Mouse (Mus musculus): Measurements from ENCODE around the gene Eef1akmt1.

Gene Eef1akmt1

GRCm38 (mm10) chr14:57571155-57572133 lies at the start of gene Eef1akmt1:
Gene Eef1akmt1 (minus strand): TSS chr14:57571612.
- DNase-seq (ENCODE audit: low read depth, low spot score) = peak; percentile 95

GRCm38 (mm10) chr14:57620598-57621236 lies 49.3 kb upstream of the Eef1akmt1 start:
- DNase-seq (ENCODE audit: low read depth, low spot score) = no peak

DNA sequence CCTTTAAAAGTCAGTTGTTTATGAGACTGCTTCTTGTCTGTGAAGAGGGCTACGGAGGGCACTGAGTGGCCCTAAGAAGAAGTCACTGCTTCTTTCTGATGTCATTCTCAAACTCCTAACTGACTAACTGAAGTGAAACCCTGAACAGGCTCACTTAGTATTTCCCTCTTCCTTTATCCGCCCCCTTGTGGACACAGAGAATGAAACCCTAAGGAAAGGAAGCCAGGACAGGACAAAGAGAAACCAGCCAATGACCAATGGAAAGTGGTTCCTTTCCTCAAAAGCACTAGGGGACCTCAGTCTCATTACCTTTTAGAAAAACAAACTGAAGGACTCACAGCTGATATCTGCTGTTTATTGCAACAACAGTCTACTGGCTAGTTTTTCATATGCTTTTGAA lies 48.1 kb upstream of the Eef1akmt1 start:
- peak; percentile 67 for DNase-seq (ENCODE audit: low read depth, low spot score)

DNA sequence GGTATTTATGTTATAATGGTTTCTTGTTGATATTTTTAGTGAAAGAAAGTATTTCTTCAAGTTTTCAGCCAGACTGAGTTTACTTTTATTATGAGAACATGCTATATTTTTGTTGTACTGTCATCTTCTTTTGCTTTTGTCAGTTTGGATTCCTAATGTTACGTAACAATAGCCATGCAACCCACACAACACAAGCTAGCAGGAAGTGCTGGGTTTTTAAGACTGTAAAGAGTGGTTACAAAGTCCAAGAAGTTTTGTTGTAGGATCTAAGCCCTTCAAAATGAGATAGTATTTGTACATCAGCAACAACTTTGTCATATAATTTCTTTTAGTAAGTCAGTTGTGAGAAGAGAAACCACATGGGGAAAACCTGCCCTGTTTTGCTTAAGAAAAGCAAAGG lies 46.3 kb upstream of the Eef1akmt1 start:
- no peak for DNase-seq (ENCODE audit: low read depth, low spot score)

- DNase-seq (ENCODE audit: low read depth, low spot score) = no peak
These were observed 45.0 kb upstream of the Eef1akmt1 start for GRCm38 (mm10) chr14:57616339-57616965.

DNA sequence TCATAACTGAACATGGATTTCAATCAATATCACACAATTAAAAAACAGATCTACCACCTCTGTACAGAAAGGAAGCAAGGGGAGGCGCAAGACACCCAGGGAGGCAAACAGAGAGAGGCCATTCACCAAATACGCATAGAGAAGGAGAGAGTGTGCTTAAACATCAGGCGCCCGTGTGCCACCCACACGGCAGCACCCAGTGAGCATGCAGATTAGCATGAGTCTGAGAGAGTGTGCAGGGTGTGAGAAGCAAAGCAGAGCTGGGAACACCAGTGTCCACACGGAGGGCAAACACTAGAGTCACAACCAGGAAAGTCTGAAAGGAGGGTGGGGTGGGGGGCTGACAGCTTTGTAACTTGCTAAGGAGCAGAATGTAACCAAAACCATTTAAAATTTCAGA lies 44.4 kb upstream of the Eef1akmt1 start:
- no peak for DNase-seq (ENCODE audit: low read depth, low spot score)

- DNase-seq (ENCODE audit: low read depth, low spot score) = no peak
These were observed 39.6 kb upstream of the Eef1akmt1 start for GRCm38 (mm10) chr14:57611034-57611433.

- DNase-seq (ENCODE audit: low read depth, low spot score) = no peak
These were observed 38.5 kb upstream of the Eef1akmt1 start for GRCm38 (mm10) chr14:57609816-57610329.

GRCm38 (mm10) chr14:57607500-57607899 lies 36.1 kb upstream of the Eef1akmt1 start:
- DNase-seq (ENCODE audit: low read depth, low spot score) = no peak

DNA sequence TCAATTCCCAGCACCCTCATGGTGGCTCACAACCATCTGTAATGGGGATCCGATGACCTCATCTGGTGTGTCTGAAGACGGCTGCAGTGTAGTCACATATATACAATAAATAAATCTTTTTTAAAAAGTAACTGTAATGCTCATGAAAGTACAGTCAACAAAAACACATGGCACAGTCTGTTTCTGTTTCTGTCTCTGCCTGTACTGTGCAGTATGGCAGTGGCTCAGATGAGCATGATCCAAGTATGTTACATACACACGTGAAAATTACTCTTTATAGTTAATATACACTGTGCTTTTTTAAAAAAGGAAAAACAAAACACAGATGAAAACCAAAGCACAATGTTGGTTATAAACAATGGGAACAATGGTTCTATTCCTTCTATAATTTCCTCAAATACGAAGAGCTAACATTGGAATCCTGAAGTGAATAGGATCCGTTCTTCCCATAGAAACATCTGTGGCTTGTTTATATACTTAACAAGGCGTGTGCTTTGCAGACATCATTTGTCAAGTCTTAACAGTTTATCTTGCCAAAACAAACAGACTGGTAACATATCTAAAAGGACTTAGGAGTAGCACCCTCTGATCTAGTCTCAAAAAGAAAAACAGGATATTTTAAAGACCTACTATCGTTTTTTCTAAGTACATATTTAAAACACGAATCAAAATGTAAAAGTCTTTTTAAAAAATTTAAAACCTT lies 35.4 kb upstream of the Eef1akmt1 start:
- no peak for DNase-seq (ENCODE audit: low read depth, low spot score)

GRCm38 (mm10) chr14:57593279-57593678 lies 21.9 kb upstream of the Eef1akmt1 start:
- no peak for DNase-seq (ENCODE audit: low read depth, low spot score)

- DNase-seq (ENCODE audit: low read depth, low spot score) = no peak
These were observed 20.4 kb upstream of the Eef1akmt1 start for GRCm38 (mm10) chr14:57591830-57592229.

DNA sequence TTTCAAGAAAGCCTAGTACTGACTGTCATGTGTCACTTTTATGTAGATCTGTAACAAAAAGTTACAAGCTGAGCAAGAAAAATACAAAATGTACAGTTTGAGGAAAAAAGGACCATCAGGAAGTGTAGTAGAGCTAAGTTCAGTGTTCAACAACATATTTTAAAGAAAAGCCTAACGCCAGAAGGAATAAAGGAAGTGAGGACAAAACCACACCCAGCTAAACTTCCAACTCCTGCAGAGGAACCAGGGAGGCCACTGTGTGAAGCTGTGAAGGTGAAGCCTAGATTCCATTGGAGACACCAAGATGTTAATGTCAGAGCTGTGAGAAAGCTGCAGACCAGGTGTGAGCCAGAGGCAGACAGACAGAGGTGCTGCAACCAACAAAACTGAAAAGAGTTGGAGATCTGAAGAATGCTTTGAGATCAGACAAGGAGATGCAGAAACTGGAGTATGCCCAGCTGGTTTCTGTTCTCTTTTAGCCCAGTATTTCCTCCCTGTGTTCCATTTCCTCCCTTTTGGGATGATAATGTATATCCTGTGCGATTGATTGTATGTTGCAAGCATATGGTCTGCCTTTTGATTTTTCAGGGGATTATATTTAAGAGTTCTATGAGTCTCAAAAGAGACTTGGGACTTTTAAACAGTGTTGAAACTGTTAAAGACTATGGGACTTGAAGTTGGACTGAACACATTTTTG lies 5.1 kb upstream of the Eef1akmt1 start:
- DNase-seq (ENCODE audit: low read depth, low spot score) = no peak

DNA sequence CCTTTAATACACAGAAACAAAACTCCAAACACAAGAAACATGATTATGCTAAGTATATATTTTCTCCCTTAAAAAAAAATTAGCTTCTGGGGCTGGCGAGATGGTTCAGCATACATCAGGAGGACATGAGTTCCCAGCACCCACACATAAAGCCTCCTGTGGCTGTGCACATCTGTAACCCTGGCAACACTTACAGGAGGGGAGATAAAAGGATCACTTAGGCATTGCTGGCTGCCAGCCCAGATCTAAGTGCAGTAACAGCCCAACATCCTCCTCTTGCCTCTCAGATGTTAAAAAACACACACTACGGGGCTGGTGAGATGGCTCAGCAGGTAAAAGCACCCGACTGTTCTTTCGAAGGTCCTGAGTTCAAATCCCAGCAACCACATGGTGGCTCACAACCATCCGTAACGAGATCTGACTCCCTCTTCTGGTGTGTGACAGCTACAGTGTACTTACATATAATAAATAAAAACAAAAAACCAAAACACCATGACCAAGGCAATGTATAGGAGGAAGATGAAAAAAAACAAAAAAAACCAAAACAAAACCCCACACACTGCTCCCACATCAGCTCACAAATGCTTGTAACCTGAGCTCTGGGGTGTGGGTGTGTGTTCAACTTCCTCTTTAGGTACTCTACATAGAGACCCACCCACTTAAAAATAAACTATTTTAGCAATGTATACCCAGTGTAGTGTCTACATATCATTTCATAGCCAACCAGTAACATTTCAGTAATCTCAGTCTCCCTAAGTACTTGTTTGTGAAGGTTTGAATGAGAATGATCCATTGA lies 3.6 kb upstream of the Eef1akmt1 start:
- no peak for DNase-seq (ENCODE audit: low read depth, low spot score)

- no peak for DNase-seq (ENCODE audit: low read depth, low spot score)
These were observed 5.8 kb downstream of the Eef1akmt1 start for GRCm38 (mm10) chr14:57565626-57566025.

- no peak for DNase-seq (ENCODE audit: low read depth, low spot score)
These were observed 14.5 kb downstream of the Eef1akmt1 start for GRCm38 (mm10) chr14:57556922-57557321.

GRCm38 (mm10) chr14:57555471-57556070 lies 15.8 kb downstream of the Eef1akmt1 start:
- no peak for DNase-seq (ENCODE audit: low read depth, low spot score)

DNA sequence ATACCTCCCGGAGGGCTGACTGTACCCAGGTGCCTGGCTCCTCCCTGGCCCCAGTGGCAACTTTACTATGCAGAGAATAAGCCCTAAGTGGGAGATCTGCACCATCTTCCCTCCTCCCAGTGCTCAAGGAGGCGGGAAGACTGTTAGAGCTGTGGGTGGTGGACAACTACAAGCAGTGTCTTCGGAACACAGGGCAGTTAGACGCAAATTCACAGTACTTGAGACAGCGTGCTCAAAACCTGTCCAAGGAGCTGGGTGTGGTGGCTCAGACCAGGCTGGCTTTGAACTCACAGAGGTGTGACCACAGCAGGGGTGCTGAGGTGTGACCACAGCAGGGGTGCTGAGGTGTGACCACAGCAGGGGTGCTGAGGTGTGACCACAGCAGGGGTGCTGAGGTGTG lies 17.0 kb downstream of the Eef1akmt1 start:
- DNase-seq (ENCODE audit: low read depth, low spot score) = no peak

DNA sequence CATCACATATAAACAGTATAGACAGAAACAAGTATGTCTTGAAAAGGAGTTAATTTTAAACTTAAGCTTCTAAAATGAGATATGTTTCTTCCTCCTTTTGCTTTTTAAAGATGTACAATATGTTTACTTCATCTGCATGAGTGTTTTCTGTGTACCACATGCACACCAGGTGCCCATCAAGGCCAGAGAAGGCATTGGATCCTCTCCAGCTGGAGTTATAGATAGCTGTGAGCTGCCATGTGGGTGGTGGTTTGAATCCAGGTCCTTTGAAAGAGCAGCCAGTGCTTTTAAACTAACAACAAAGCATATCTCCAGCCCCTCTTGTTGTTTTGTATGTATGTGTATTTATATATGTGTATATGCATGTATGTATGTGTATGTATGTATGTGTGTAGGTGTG lies 18.5 kb downstream of the Eef1akmt1 start:
- no peak for DNase-seq (ENCODE audit: low read depth, low spot score)

GRCm38 (mm10) chr14:57547062-57547461 lies 24.4 kb downstream of the Eef1akmt1 start:
- no peak for DNase-seq (ENCODE audit: low read depth, low spot score)

All from mesoderm, embryonic 11.5 days (tissue).